Mouse (Mus musculus) limb, embryonic 10.5 days (tissue): ENCODE measurements at regions not wholly inside any gene's neighbourhood (a gene's known extent, or its start where the extent isn't known, plus 50 kb on each side); places are given as distances from the start of the nearest gene placed in this dataset.

Experiments used
- DNase-seq: peaks from one replicate; pipeline ENCODE4 v3.0.0-alpha.2; 2017; ENCODE audit warnings: low spot score
- H3K27ac ChIP-seq: fragments of 300-500 bp; sonication (generic); 2 replicates; pipeline ENCODE4 v1.5.1; 2016; ENCODE audit warnings: mild to moderate bottlenecking
- H3K27me3 ChIP-seq: fragments of 300-500 bp; sonication (generic); 2 replicates; pipeline ENCODE4 v1.6.1; 2016; ENCODE audit warnings: low read depth, mild to moderate bottlenecking; ENCODE audit not compliant: poor library complexity, severe bottlenecking
- H3K36me3 ChIP-seq: fragments of 300-500 bp; sonication (generic); 2 replicates; pipeline ENCODE4 v1.6.1; 2016; ENCODE audit warnings: mild to moderate bottlenecking, moderate library complexity
- H3K4me1 ChIP-seq: fragments of 300-500 bp; sonication (generic); 2 replicates; pipeline ENCODE4 v1.6.1; 2016
- H3K4me3 ChIP-seq: fragments of 300-500 bp; sonication (generic); 2 replicates; pipeline ENCODE4 v1.5.1; 2016; ENCODE audit warnings: mild to moderate bottlenecking, moderate library complexity
- H3K9me3 ChIP-seq: fragments of 300-500 bp; sonication (generic); replicated peaks from 2 replicates; pipeline ENCODE4 v1.6.1; 2016; ENCODE audit warnings: mild to moderate bottlenecking
- WGBS: fragments of 180-500 bp; shearing (Covaris S2); methylation state at CpG from one replicate; pipeline ENCODE4 v1.1.7; 2016; 5-methylcytosine and 5-hydroxymethylcytosine counted together

GRCm38 (mm10) chr11:71447841-71448745 is 217.6 kb upstream of the Nlrp1b start:
- Histone ChIP-seq H3K27me3 (no peaks in the 10 kb centered on the region), H3K4me3 (no peak overlapping the region), H3K9me3 (no peaks in the 10 kb centered on the region), H3K27ac (no peak overlapping the region), H3K4me1 (no peaks in the 10 kb centered on the region), H3K36me3 (no peaks in the 10 kb centered on the region)
- WGBS, result 78% methylated on average over 10 of the region's 10 CpGs
- no peak for DNase-seq

GRCm38 (mm10) chr11:71480094-71480493 is 249.6 kb upstream of the Nlrp1b start:
- Histone ChIP-seq H3K36me3 (no peaks in the 10 kb centered on the region), H3K27ac (no peak overlapping the region), H3K9me3 (no peaks in the 10 kb centered on the region), H3K4me3 (no peak overlapping the region), H3K4me1 (no peaks in the 10 kb centered on the region), H3K27me3 (no peaks in the 10 kb centered on the region)
- no peak for DNase-seq
- WGBS, result 79% methylated on average over 3 of the region's 3 CpGs

- DNase-seq, result no peak
- Histone ChIP-seq H3K27me3 (no peaks in the 10 kb centered on the region), H3K27ac (no peak overlapping the region), H3K4me1 (no peaks in the 10 kb centered on the region), H3K36me3 (no peaks in the 10 kb centered on the region), H3K4me3 (no peak overlapping the region), H3K9me3 (no peaks in the 10 kb centered on the region)
- WGBS, result 84% methylated on average over 5 of the region's 5 CpGs
These were observed 251.9 kb upstream of the Wscd1 start for GRCm38 (mm10) chr11:71497863-71498262.

- no peaks in the 10 kb centered on the region for H3K27me3 ChIP-seq
- H3K36me3 ChIP-seq, result no peaks in the 10 kb centered on the region
- no peak overlapping the region for H3K4me3 ChIP-seq
- no peak for DNase-seq
- no peak overlapping the region for H3K27ac ChIP-seq
- no peaks in the 10 kb centered on the region for H3K9me3 ChIP-seq
- H3K4me1 ChIP-seq, result no peaks in the 10 kb centered on the region
- WGBS, result 94% methylated on average over 3 of the region's 3 CpGs
These were observed 251.4 kb upstream of the Wscd1 start for GRCm38 (mm10) chr11:71498299-71498698.

GRCm38 (mm10) chr11:71502156-71502555 is 247.6 kb upstream of the Wscd1 start:
- Histone ChIP-seq H3K9me3 (no peaks in the 10 kb centered on the region), H3K27me3 (no peaks in the 10 kb centered on the region), H3K27ac (no peak overlapping the region), H3K4me3 (no peak overlapping the region), H3K36me3 (no peaks in the 10 kb centered on the region), H3K4me1 (no peaks in the 10 kb centered on the region)
- no peak for DNase-seq
- 77% methylated on average over 3 of the region's 3 CpGs for WGBS

GRCm38 (mm10) chr11:71512271-71513066 is 237.3 kb upstream of the Wscd1 start:
- 56% methylated on average over 15 of the region's 15 CpGs for WGBS
- Histone ChIP-seq H3K9me3 (no peaks in the 10 kb centered on the region), H3K4me1 (peaks cover 32% of the 10 kb centered on the region), H3K27me3 (no peaks in the 10 kb centered on the region), H3K36me3 (no peaks in the 10 kb centered on the region), H3K4me3 (no peak overlapping the region), H3K27ac (no peak overlapping the region)
- DNase-seq, result no peak

- Histone ChIP-seq H3K36me3 (no peaks in the 10 kb centered on the region), H3K4me1 (peaks cover 37% of the 10 kb centered on the region), H3K27me3 (no peaks in the 10 kb centered on the region), H3K27ac (no peak overlapping the region), H3K9me3 (no peaks in the 10 kb centered on the region), H3K4me3 (no peak overlapping the region)
- no peak for DNase-seq
- WGBS, result 73% methylated on average over 3 of the region's 3 CpGs
These were observed 236.7 kb upstream of the Wscd1 start for GRCm38 (mm10) chr11:71513067-71513350.

- 78% methylated on average over 6 of the region's 6 CpGs for WGBS
- no peaks in the 10 kb centered on the region for H3K9me3 ChIP-seq
- no peak overlapping the region for H3K4me3 ChIP-seq
- peaks cover 37% of the 10 kb centered on the region for H3K4me1 ChIP-seq
- H3K27me3 ChIP-seq, result no peaks in the 10 kb centered on the region
- no peaks in the 10 kb centered on the region for H3K36me3 ChIP-seq
- H3K27ac ChIP-seq, result no peak overlapping the region
- no peak for DNase-seq
These were observed 234.5 kb upstream of the Wscd1 start for GRCm38 (mm10) chr11:71515264-71515663.

GRCm38 (mm10) chr11:71517377-71517776 is 232.3 kb upstream of the Wscd1 start:
- H3K9me3 ChIP-seq, result no peaks in the 10 kb centered on the region
- H3K27ac ChIP-seq, result no peak overlapping the region
- H3K4me1 ChIP-seq, result peaks cover 34% of the 10 kb centered on the region
- no peaks in the 10 kb centered on the region for H3K36me3 ChIP-seq
- peak; percentile 44 for DNase-seq
- H3K27me3 ChIP-seq, result no peaks in the 10 kb centered on the region
- no peak overlapping the region for H3K4me3 ChIP-seq
- 14% methylated on average over 5 of the region's 5 CpGs for WGBS

- WGBS, result 91% methylated on average over 2 of the region's 2 CpGs
- H3K9me3 ChIP-seq, result no peaks in the 10 kb centered on the region
- no peaks in the 10 kb centered on the region for H3K4me1 ChIP-seq
- no peak for DNase-seq
- no peaks in the 10 kb centered on the region for H3K36me3 ChIP-seq
- no peak overlapping the region for H3K27ac ChIP-seq
- H3K4me3 ChIP-seq, result no peak overlapping the region
- no peaks in the 10 kb centered on the region for H3K27me3 ChIP-seq
These were observed 222.0 kb upstream of the Wscd1 start for GRCm38 (mm10) chr11:71527691-71528090.

- H3K4me3 ChIP-seq, result no peak overlapping the region
- no peaks in the 10 kb centered on the region for H3K9me3 ChIP-seq
- H3K4me1 ChIP-seq, result no peaks in the 10 kb centered on the region
- no peaks in the 10 kb centered on the region for H3K27me3 ChIP-seq
- no peaks in the 10 kb centered on the region for H3K36me3 ChIP-seq
- H3K27ac ChIP-seq, result no peak overlapping the region
- no peak for DNase-seq
- 90% methylated on average over 4 of the region's 4 CpGs for WGBS
These were observed 221.1 kb upstream of the Wscd1 start for GRCm38 (mm10) chr11:71528588-71528987.

- Histone ChIP-seq H3K27ac (no peak overlapping the region), H3K9me3 (no peaks in the 10 kb centered on the region), H3K4me3 (no peak overlapping the region), H3K36me3 (no peaks in the 10 kb centered on the region), H3K27me3 (no peaks in the 10 kb centered on the region), H3K4me1 (0 out of 2 replicates have a peak, but pooled peaks cover 2% of the 10 kb centered on the region)
- DNase-seq, result no peak
- WGBS, result 65% methylated on average over 6 of the region's 6 CpGs
These were observed 208.4 kb upstream of the Wscd1 start for GRCm38 (mm10) chr11:71541178-71541845.

- DNase-seq, result no peak
- H3K4me3 ChIP-seq, result no peak overlapping the region
- H3K27me3 ChIP-seq, result no peaks in the 10 kb centered on the region
- no peaks in the 10 kb centered on the region for H3K4me1 ChIP-seq
- no peak overlapping the region for H3K27ac ChIP-seq
- no peaks in the 10 kb centered on the region for H3K36me3 ChIP-seq
- WGBS, result 85% methylated on average over 3 of the region's 3 CpGs
- H3K9me3 ChIP-seq, result no peaks in the 10 kb centered on the region
These were observed 192.3 kb upstream of the Wscd1 start for GRCm38 (mm10) chr11:71557412-71557811.
